Mouse (Mus musculus) cortical plate, adult 2 months (tissue): ENCODE measurements around the gene Msi1. TPM values are rescaled to one million over a fixed set of nuclear protein-coding genes. Genes with fewer than 3 reads are reported as not detected.

Experiments
- H3K27ac ChIP-seq: fragments of 200-500 bp; 2 replicates; pipeline ENCODE4 v1.5.1; 2012; ENCODE audit warnings: low read length, control low read depth, inconsistent platforms; ENCODE audit not compliant: insufficient read depth
- H3K4me1 ChIP-seq: fragments of 200-500 bp; 2 replicates; pipeline ENCODE4 v1.6.1; 2011; ENCODE audit warnings: low read length; ENCODE audit not compliant: control insufficient read depth, insufficient read depth
- H3K4me3 ChIP-seq: fragments of 200-500 bp; 2 replicates; pipeline ENCODE4 v1.5.1; 2011; ENCODE audit warnings: mild to moderate bottlenecking, low read length, control low read depth; ENCODE audit not compliant: insufficient read depth
- CTCF ChIP-seq: fragments of 200-500 bp; IDR thresholded peaks from 2 replicates; pipeline ENCODE4 v1.5.1; 2011; ENCODE audit warnings: mild to moderate bottlenecking, control low read depth, low read length; ENCODE audit not compliant: insufficient read depth; ENCODE audit errors: extremely low read depth
- POLR2A ChIP-seq: fragments of 200-500 bp; IDR thresholded peaks from 2 replicates; pipeline ENCODE4 v1.6.1; 2011; ENCODE audit warnings: mild to moderate bottlenecking, low read length, control low read depth; ENCODE audit not compliant: insufficient read depth; ENCODE audit errors: extremely low read depth
- polyA plus RNA-seq: library from polyadenylated mRNA; depleted of rRNA; stranded (reverse); fragments of >200 nt; gene quantifications from 2 replicates; pipeline ENCODE4 v1.2.3, GENCODE M21; 2012

Gene Msi1
- polyA plus RNA-seq, 1 experiment: 44.3 TPM

GRCm38 (mm10) chr5:115404241-115404794, 25.1 kb upstream of the Msi1 start:
- TF ChIP-seq CTCF (no peak), POLR2A (no peak)
- Histone ChIP-seq H3K27ac (no peak overlapping the region), H3K4me1 (no peaks in the 10 kb centered on the region), H3K4me3 (no peak overlapping the region)

- H3K27ac ChIP-seq: no peak overlapping the region
- TF ChIP-seq POLR2A: no peak
- no peak for TF ChIP-seq CTCF
- H3K4me3 ChIP-seq: no peak overlapping the region
- H3K4me1 ChIP-seq: no peaks in the 10 kb centered on the region
These were observed 24.2 kb upstream of the Msi1 start for GRCm38 (mm10) chr5:115405205-115405604.

GRCm38 (mm10) chr5:115408110-115408509, 21.3 kb upstream of the Msi1 start:
- Histone ChIP-seq H3K4me3 (no peak overlapping the region), H3K4me1 (no peaks in the 10 kb centered on the region), H3K27ac (no peak overlapping the region)
- TF ChIP-seq CTCF (no peak), POLR2A (no peak)

GRCm38 (mm10) chr5:115415111-115416085, 14.0 kb upstream of the Msi1 start:
- H3K27ac ChIP-seq: no peak overlapping the region
- no peak overlapping the region for H3K4me3 ChIP-seq
- no peak for TF ChIP-seq CTCF
- TF ChIP-seq POLR2A: no peak
- H3K4me1 ChIP-seq: no peaks in the 10 kb centered on the region

- Histone ChIP-seq H3K27ac (no peak overlapping the region), H3K4me1 (no peaks in the 10 kb centered on the region), H3K4me3 (peak overlapping the region; percentile 39)
- TF ChIP-seq POLR2A (no peak), CTCF (no peak)
These were observed 504 bp upstream of the Msi1 start for GRCm38 (mm10) chr5:115428831-115429358.

GRCm38 (mm10) chr5:115430187-115430960, 975 bp downstream of the Msi1 start:
- H3K4me1 ChIP-seq: no peaks in the 10 kb centered on the region
- peak overlapping the region; percentile 39 for H3K4me3 ChIP-seq
- no peak overlapping the region for H3K27ac ChIP-seq
- TF ChIP-seq POLR2A: no peak
- TF ChIP-seq CTCF: no peak

GRCm38 (mm10) chr5:115431061-115431897, 1.9 kb downstream of the Msi1 start:
- TF ChIP-seq CTCF: peak; percentile 23; the same call in 1 of the 2 replicates
- TF ChIP-seq POLR2A: no peak
- Histone ChIP-seq H3K27ac (no peak overlapping the region), H3K4me1 (peaks cover 6% of the 10 kb centered on the region), H3K4me3 (peak overlapping the region; percentile 39; the same call in 1 of the 2 replicates)

- H3K4me3 ChIP-seq: no peak overlapping the region; the same call in 1 of the 2 replicates
- no peak overlapping the region for H3K27ac ChIP-seq
- peaks cover 6% of the 10 kb centered on the region for H3K4me1 ChIP-seq
- TF ChIP-seq POLR2A (no peak), CTCF (no peak)
These were observed 2.5 kb downstream of the Msi1 start for GRCm38 (mm10) chr5:115431898-115432259.

- H3K4me3 ChIP-seq: no peak overlapping the region
- TF ChIP-seq CTCF (no peak), POLR2A (no peak)
- H3K4me1 ChIP-seq: peaks cover 6% of the 10 kb centered on the region
- H3K27ac ChIP-seq: no peak overlapping the region
These were observed 3.0 kb downstream of the Msi1 start for GRCm38 (mm10) chr5:115432395-115432794.
